Mouse (Mus musculus) heart, adult 2 months (tissue): ENCODE results near the gene Trpc1.

ENCODE experiments used
- CTCF ChIP-seq: fragments of 200-600 bp; IDR thresholded peaks from 2 replicates; pipeline ENCODE4 v1.8.1; 2022; ENCODE audit warnings: antibody characterized with exemption, mild to moderate bottlenecking, moderate library complexity
- POLR2A ChIP-seq: fragments of 200-500 bp; IDR thresholded peaks from 2 replicates; pipeline ENCODE4 v1.6.1; 2011; ENCODE audit warnings: mild to moderate bottlenecking, low read depth, low read length, control low read depth; ENCODE audit not compliant: insufficient read depth

- no peak for TF ChIP-seq POLR2A
- no peak for TF ChIP-seq CTCF
Measured at GRCm38 (mm10) chr9:95795077-95795784, 45.1 kb upstream of the Trpc1 start.
